Mouse (Mus musculus) naive thymus-derived CD4-positive, alpha-beta T cell, adult 2 months (primary cell): Measurements from ENCODE around the gene Zfp706.

ENCODE experiments used
- DNase-seq: peaks from one replicate; pipeline ENCODE4 v3.0.0-alpha.2; 2011; ENCODE audit warnings: low read depth

The Zfp706 gene

GRCm38 (mm10) chr15:37007233-37007958 is at the start of gene Zfp706:
Zfp706 (minus strand) TSS chr15:37007773.
- DNase-seq = peak; percentile 99

GRCm38 (mm10) chr15:37054582-37054981 is 47.0 kb upstream of the Zfp706 start:
- DNase-seq = no peak

- no peak for DNase-seq
Measured at GRCm38 (mm10) chr15:37053085-37053762, 45.7 kb upstream of the Zfp706 start.

GRCm38 (mm10) chr15:37047403-37047802 is 39.8 kb upstream of the Zfp706 start:
- no peak for DNase-seq

GRCm38 (mm10) chr15:37046586-37046985 is 39.0 kb upstream of the Zfp706 start:
- DNase-seq = no peak

- DNase-seq = no peak
Measured at GRCm38 (mm10) chr15:37046131-37046530, 38.6 kb upstream of the Zfp706 start.

- DNase-seq = peak; percentile 58
Measured at GRCm38 (mm10) chr15:37045456-37045855, 37.9 kb upstream of the Zfp706 start.

GRCm38 (mm10) chr15:37042559-37042958 is 35.0 kb upstream of the Zfp706 start:
- no peak for DNase-seq

- DNase-seq = no peak
Measured at GRCm38 (mm10) chr15:37041214-37041613, 33.6 kb upstream of the Zfp706 start.

GRCm38 (mm10) chr15:37038666-37039065 is 31.1 kb upstream of the Zfp706 start:
- no peak for DNase-seq

GRCm38 (mm10) chr15:37037704-37038103 is 30.1 kb upstream of the Zfp706 start:
- peak; percentile 24 for DNase-seq

- no peak for DNase-seq
Measured at GRCm38 (mm10) chr15:37036481-37037156, 29.0 kb upstream of the Zfp706 start.

GRCm38 (mm10) chr15:37034155-37034554 is 26.6 kb upstream of the Zfp706 start:
- no peak for DNase-seq

- DNase-seq = no peak
Measured at GRCm38 (mm10) chr15:37033431-37033830, 25.9 kb upstream of the Zfp706 start.

- DNase-seq = no peak
Measured at GRCm38 (mm10) chr15:37031334-37032150, 24.0 kb upstream of the Zfp706 start.

- no peak for DNase-seq
Measured at GRCm38 (mm10) chr15:37030929-37031328, 23.4 kb upstream of the Zfp706 start.

GRCm38 (mm10) chr15:37027956-37028355 is 20.4 kb upstream of the Zfp706 start:
- no peak for DNase-seq

- DNase-seq = no peak
Measured at GRCm38 (mm10) chr15:37026458-37026857, 18.9 kb upstream of the Zfp706 start.

- DNase-seq = peak; percentile 40
Measured at GRCm38 (mm10) chr15:37020581-37021245, 13.1 kb upstream of the Zfp706 start.

GRCm38 (mm10) chr15:37019434-37019833 is 11.9 kb upstream of the Zfp706 start:
- DNase-seq = no peak

- no peak for DNase-seq
Measured at GRCm38 (mm10) chr15:37011897-37012296, 4.3 kb upstream of the Zfp706 start.

- no peak for DNase-seq
Measured at GRCm38 (mm10) chr15:37011316-37011715, 3.7 kb upstream of the Zfp706 start.
